Mouse (Mus musculus) megakaryocyte-erythroid progenitor cell, adult 5 weeks (primary cell): Measurements from ENCODE around the gene Ryk. TPM values are rescaled to one million over a fixed set of nuclear protein-coding genes. Genes with fewer than 3 reads are reported as not detected.

Source experiments
- polyA plus RNA-seq: library from polyadenylated mRNA; stranded (reverse); fragments of >175 nt; gene quantifications from 2 replicates; pipeline ENCODE4 v1.2.3, GENCODE M21; 2012

Gene Ryk
- polyA plus RNA-seq = 0.54 and 1.1 TPM in 2 replicates

GRCm38 (mm10) chr9:102834742-102835591, at the start of gene Ryk:
Gene Ryk (plus strand): TSS chr9:102834917.

Other genes with a start within 250 kb of the Ryk start
- 47.0 and 70.7 TPM in 2 replicates for gene Anapc13, start 208.6 kb upstream of the Ryk start, polyA plus RNA-seq
- 24.8 and 26.4 TPM in 2 replicates for gene Cep63, start 208.4 kb upstream of the Ryk start, polyA plus RNA-seq
- 3.8 and 5.3 TPM in 2 replicates for gene Amotl2, start 118.2 kb upstream of the Ryk start, polyA plus RNA-seq
- gene Slco2a1, start 153.8 kb downstream of the Ryk start, polyA plus RNA-seq = 0.12 TPM in 2 replicates